Mouse (Mus musculus) liver, embryonic 14.5 days (tissue): ENCODE measurements around the gene Myo18a.

ENCODE experiments used
- CTCF ChIP-seq: IDR thresholded peaks from 2 replicates; pipeline ENCODE4 v1.5.1; 2016; ENCODE audit warnings: antibody characterized with exemption, low read depth, control low read depth
- EP300 ChIP-seq: IDR thresholded peaks from 2 replicates; pipeline ENCODE4 v1.6.1; 2016; ENCODE audit warnings: antibody characterized with exemption, low read depth

GRCm38 (mm10) chr11:77787707-77788106, 24.7 kb downstream of the Myo18a start, which contains the start of gene Gm10277:
- no peak for TF ChIP-seq CTCF
- TF ChIP-seq EP300: no peak
